Mouse (Mus musculus) kidney, adult 2 months (tissue): Measurements from ENCODE around the gene Rora.

Experiments used
- CTCF ChIP-seq: fragments of 200-500 bp; conservative IDR thresholded peaks from 2 replicates; pipeline ENCODE4 v1.5.1; 2011; ENCODE audit warnings: low read depth, mild to moderate bottlenecking, control low read depth, low read length, moderate library complexity, mixed read lengths; ENCODE audit not compliant: insufficient read depth, insufficient read length
- POLR2A ChIP-seq: fragments of 200-500 bp; IDR thresholded peaks from one replicate; pipeline ENCODE4 v1.6.1; 2011; ENCODE audit warnings: low read depth, low read length, control low read depth

DNA sequence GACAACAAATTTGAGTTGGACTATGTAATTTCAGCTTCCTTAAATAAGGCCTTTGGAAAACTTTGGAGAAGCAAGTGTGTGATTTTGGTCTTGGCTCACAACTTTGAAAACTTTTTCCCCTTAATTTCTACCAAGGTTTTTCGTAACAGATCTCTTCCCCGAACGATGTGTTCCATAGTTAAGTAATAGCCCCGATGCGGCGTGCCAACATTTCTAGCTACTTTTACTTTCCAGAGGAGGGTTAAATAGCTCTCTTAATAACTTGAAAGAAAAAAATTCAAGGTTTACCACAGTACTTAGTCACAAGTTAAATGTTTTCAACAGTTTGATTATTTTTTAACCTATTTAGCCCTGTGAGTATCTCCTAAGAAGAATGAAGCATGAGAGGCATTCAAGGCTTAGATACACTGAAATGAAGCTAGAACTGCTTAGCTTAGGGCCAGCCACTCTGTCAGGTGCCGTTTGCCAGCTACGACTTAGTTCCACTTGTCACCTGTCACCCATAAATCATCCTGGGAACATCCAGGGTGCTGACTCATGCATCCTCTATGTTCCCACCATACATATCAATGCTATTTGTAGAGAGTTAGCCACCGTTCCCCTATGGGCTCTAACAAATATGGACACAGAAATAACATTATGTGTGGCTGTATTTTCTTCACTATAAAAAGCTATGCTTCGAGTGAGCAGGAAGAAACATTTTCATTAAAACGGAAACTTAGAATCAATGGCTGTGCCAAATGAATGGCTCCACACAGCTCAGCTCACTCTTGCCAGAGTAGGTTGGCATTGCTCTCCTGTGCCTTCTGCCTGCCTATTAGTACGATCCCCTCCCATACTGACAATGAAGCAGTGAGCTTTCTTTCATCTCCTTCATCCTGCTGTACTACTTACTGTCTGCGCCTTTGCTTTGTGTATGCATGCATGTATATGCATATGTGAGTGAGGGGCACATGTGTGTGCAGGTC lies 541.3 kb downstream of the Rora start:
- TF ChIP-seq POLR2A: no peak
- no peak for TF ChIP-seq CTCF
